Mouse (Mus musculus) bone marrow macrophage, adult 2 months (primary cell): ENCODE data around the gene Hoxb2. TPM values are rescaled to one million over a fixed set of nuclear protein-coding genes. Genes with fewer than 3 reads are reported as not detected.

Experiments used
- H3K27ac ChIP-seq: 2 replicates; pipeline ENCODE4 v1.5.1; 2012; ENCODE audit warnings: low read depth, low read length; ENCODE audit not compliant: insufficient read depth
- H3K4me1 ChIP-seq: 2 replicates; pipeline ENCODE4 v1.6.1; 2012; ENCODE audit warnings: low read length; ENCODE audit not compliant: control insufficient read depth, insufficient read depth
- H3K4me3 ChIP-seq: 2 replicates; pipeline ENCODE4 v1.5.1; 2012; ENCODE audit warnings: mild to moderate bottlenecking, low read length, moderate library complexity; ENCODE audit not compliant: insufficient read depth
- CTCF ChIP-seq: IDR thresholded peaks from 2 replicates; pipeline ENCODE4 v1.5.1; 2012; ENCODE audit warnings: low read depth, mild to moderate bottlenecking, low read length, moderate library complexity
- POLR2A ChIP-seq: IDR thresholded peaks from 2 replicates; pipeline ENCODE4 v1.6.1; 2012; ENCODE audit warnings: mild to moderate bottlenecking, low read depth, low read length, borderline replicate concordance
- polyA plus RNA-seq: library from polyadenylated mRNA; stranded (reverse); fragments of >200 nt; gene quantifications from 2 replicates; pipeline ENCODE4 v1.2.4, GENCODE M21; 2012; ENCODE audit not compliant: missing spikeins, insufficient read depth, insufficient read length

Hoxb2 gene
- polyA plus RNA-seq, 1 experiment: not detected

- H3K27ac ChIP-seq: no peak overlapping the region
- TF ChIP-seq CTCF (no peak), POLR2A (no peak)
- no peak overlapping the region for H3K4me3 ChIP-seq
- peaks cover 2% of the 10 kb centered on the region; the same call in 1 of the 2 replicates for H3K4me1 ChIP-seq
Observed at GRCm38 (mm10) chr11:96396772-96397626, 46.7 kb downstream of the Hoxb2 start.

- no peak for TF ChIP-seq POLR2A
- Histone ChIP-seq H3K27ac (no peak overlapping the region), H3K4me1 (peaks cover 2% of the 10 kb centered on the region; the same call in 1 of the 2 replicates), H3K4me3 (no peak overlapping the region)
Observed at GRCm38 (mm10) chr11:96397806-96398335, 47.5 kb downstream of the Hoxb2 start.

- H3K27ac ChIP-seq: no peak overlapping the region
Observed at GRCm38 (mm10) chr11:96399923-96400322, 49.6 kb downstream of the Hoxb2 start.

More at GRCm38 (mm10) chr11:96399923-96400322, 49.6 kb downstream of the Hoxb2 start:
- no peak overlapping the region for H3K4me3 ChIP-seq
- peaks cover 2% of the 10 kb centered on the region; the same call in 1 of the 2 replicates for H3K4me1 ChIP-seq
- TF ChIP-seq POLR2A (no peak), CTCF (no peak)

Other genes starting within 250 kb of the Hoxb2 start
- gene Calcoco2, start 238.6 kb upstream of the Hoxb2 start, polyA plus RNA-seq: not detected in 2 replicates
- not detected in 2 replicates for gene Ttll6, start 216.7 kb upstream of the Hoxb2 start, polyA plus RNA-seq
- gene Hoxb13, start 156.2 kb upstream of the Hoxb2 start, polyA plus RNA-seq: not detected in 2 replicates
- gene Hoxb9, start 79.1 kb upstream of the Hoxb2 start, polyA plus RNA-seq: not detected in 2 replicates
- gene Hoxb8, start 68.6 kb upstream of the Hoxb2 start, polyA plus RNA-seq: not detected in 2 replicates
- not detected in 2 replicates for gene Hoxb7, start 63.9 kb upstream of the Hoxb2 start, polyA plus RNA-seq
- gene Hoxb6, start 58.0 kb upstream of the Hoxb2 start, polyA plus RNA-seq: not detected in 2 replicates
- not detected in 2 replicates for gene Hoxb5, start 47.2 kb upstream of the Hoxb2 start, polyA plus RNA-seq
- 7.9 and 10.2 TPM in 2 replicates for gene Hoxb4, start 32.3 kb upstream of the Hoxb2 start, polyA plus RNA-seq
- gene Hoxb3, start 27.2 kb upstream of the Hoxb2 start, polyA plus RNA-seq: 1.0 and 1.6 TPM in 2 replicates
- not detected in 2 replicates for gene Hoxb1, start 15.2 kb downstream of the Hoxb2 start, polyA plus RNA-seq
- not detected in 2 replicates for gene Skap1, start 114.1 kb downstream of the Hoxb2 start, polyA plus RNA-seq